Mouse (Mus musculus) c-Kit-negative CD71-positive TER-119-positive erythroid progenitor cells, embryonic 14.5 days (primary cell): ENCODE results near the gene 5330417H12Rik.

Source experiments
- DNase-seq: peaks from one replicate; pipeline ENCODE4 v3.0.0-alpha.2; 2013; ENCODE audit warnings: low read depth, low spot score

Gene 5330417H12Rik

GRCm38 (mm10) chr7:107625781-107626180, 820 bp upstream of the 5330417H12Rik start:
- no peak for DNase-seq

- DNase-seq, result no peak
Observed at GRCm38 (mm10) chr7:107624432-107624831, 529 bp downstream of the 5330417H12Rik start.

- no peak for DNase-seq
Observed at GRCm38 (mm10) chr7:107620137-107620536, 4.8 kb downstream of the 5330417H12Rik start.

- no peak for DNase-seq
Observed at GRCm38 (mm10) chr7:107619225-107619624, 5.7 kb downstream of the 5330417H12Rik start.

- DNase-seq, result no peak
Observed at GRCm38 (mm10) chr7:107618028-107618992, 6.7 kb downstream of the 5330417H12Rik start.

- no peak for DNase-seq
Observed at GRCm38 (mm10) chr7:107610880-107611279, 14.1 kb downstream of the 5330417H12Rik start.

- DNase-seq, result no peak
Observed at GRCm38 (mm10) chr7:107609622-107610255, 15.2 kb downstream of the 5330417H12Rik start.

GRCm38 (mm10) chr7:107607766-107608165, 17.2 kb downstream of the 5330417H12Rik start:
- no peak for DNase-seq

GRCm38 (mm10) chr7:107602913-107603312, 22.0 kb downstream of the 5330417H12Rik start:
- DNase-seq, result no peak

GRCm38 (mm10) chr7:107602505-107602904, 22.5 kb downstream of the 5330417H12Rik start:
- DNase-seq, result no peak

GRCm38 (mm10) chr7:107600651-107601050, 24.3 kb downstream of the 5330417H12Rik start:
- DNase-seq, result no peak

- no peak for DNase-seq
Observed at GRCm38 (mm10) chr7:107597956-107598355, 27.0 kb downstream of the 5330417H12Rik start.

- DNase-seq, result no peak
Observed at GRCm38 (mm10) chr7:107596753-107597152, 28.2 kb downstream of the 5330417H12Rik start.

- DNase-seq, result no peak
Observed at GRCm38 (mm10) chr7:107595426-107595825, 29.5 kb downstream of the 5330417H12Rik start.

- DNase-seq, result peak; percentile 41
Observed at GRCm38 (mm10) chr7:107594857-107595402, 30.0 kb downstream of the 5330417H12Rik start, which contains the start of gene Ppfibp2. Gene Ppfibp2, plus strand, starts transcription at chr7:107595207.

GRCm38 (mm10) chr7:107594325-107594856, 30.6 kb downstream of the 5330417H12Rik start:
- DNase-seq, result no peak

- no peak for DNase-seq
Observed at GRCm38 (mm10) chr7:107593904-107594303, 31.1 kb downstream of the 5330417H12Rik start.

- DNase-seq, result no peak
Observed at GRCm38 (mm10) chr7:107592641-107593040, 32.3 kb downstream of the 5330417H12Rik start.

- no peak for DNase-seq
Observed at GRCm38 (mm10) chr7:107574276-107574675, 50.7 kb downstream of the 5330417H12Rik start.
